ENCODE assay signal across 21 mouse cellular contexts in genomic region chr11:60044777-60045176, GRCm38 (mm10). TPM values are rescaled to one million over a fixed set of nuclear protein-coding genes. Genes with fewer than 3 reads are reported as not detected.
"Had no signal": no experiment of that assay in that cellular context is flagged by ENCODE, and none has a peak within 500 bp of the region (broad histone marks: within the 10 kb centered on the region; RNA-seq: fewer than 3 reads in every experiment).

No protein-coding gene starts in this region.

- H3K9me3 ChIP-seq: liver, embryonic 13.5 days; liver, embryonic 15.5 days; lung, embryonic 15.5 days; midbrain, embryonic 15.5 days; neural tube, embryonic 13.5 days; neural tube, embryonic 15.5 days had no signal

- H3K27ac ChIP-seq: liver, embryonic 15.5 days; lung, embryonic 15.5 days; macrophage; neural tube, embryonic 13.5 days; neural tube, embryonic 15.5 days had no signal

- H3K9ac ChIP-seq: liver, embryonic 15.5 days; liver, postnatal 0 days; neural tube, embryonic 15.5 days had no signal

- H3K36me3 ChIP-seq: liver, embryonic 13.5 days; liver, embryonic 15.5 days; lung, embryonic 15.5 days; midbrain, embryonic 15.5 days; neural tube, embryonic 13.5 days; neural tube, embryonic 15.5 days had no signal

- H3K27me3 ChIP-seq: liver, embryonic 13.5 days; liver, embryonic 15.5 days; lung, embryonic 15.5 days; midbrain, embryonic 15.5 days; neural tube, embryonic 13.5 days; neural tube, embryonic 15.5 days had no signal

- DNase-seq: liver, embryonic 13.5 days; liver, postnatal 0 days; lung, adult 2 months; lung, postnatal 14 days; lung, postnatal 36 days; retina, postnatal 1 day; right cerebral cortex, adult 18-20 months; right cerebral cortex, postnatal 25 days; right cerebral cortex, postnatal 4 days; spleen, adult 18-20 months; thymus, adult 18-20 months; thymus, postnatal 14 days; thymus, postnatal 36 days had no signal

- H3K4me1 ChIP-seq: lung, embryonic 15.5 days had no signal

- ATAC-seq: liver, postnatal 0 days; lung, postnatal 0 days had no signal

RNA-seq across cellular contexts. Expression of gene Pemt, which starts 1.5 kb away (rescaled TPM):
- total RNA-seq: monocyte, adult 5-6 weeks had no signal
